Mouse (Mus musculus) hematopoietic multipotent progenitor cell, adult 10-12 weeks (in vitro differentiated cells): ENCODE measurements around the gene Dlgap3. TPM values are rescaled to one million over a fixed set of nuclear protein-coding genes. Genes with fewer than 3 reads are reported as not detected.

Experiments
- polyA plus RNA-seq: library from polyadenylated mRNA; stranded (reverse); fragments of >175 nt; gene quantifications from 2 replicates; pipeline ENCODE4 v1.2.3, GENCODE M21; 2012; ENCODE audit warnings: low replicate concordance

Dlgap3 gene
- polyA plus RNA-seq, result 2.4 and 9.9 TPM in 2 replicates

DNA sequence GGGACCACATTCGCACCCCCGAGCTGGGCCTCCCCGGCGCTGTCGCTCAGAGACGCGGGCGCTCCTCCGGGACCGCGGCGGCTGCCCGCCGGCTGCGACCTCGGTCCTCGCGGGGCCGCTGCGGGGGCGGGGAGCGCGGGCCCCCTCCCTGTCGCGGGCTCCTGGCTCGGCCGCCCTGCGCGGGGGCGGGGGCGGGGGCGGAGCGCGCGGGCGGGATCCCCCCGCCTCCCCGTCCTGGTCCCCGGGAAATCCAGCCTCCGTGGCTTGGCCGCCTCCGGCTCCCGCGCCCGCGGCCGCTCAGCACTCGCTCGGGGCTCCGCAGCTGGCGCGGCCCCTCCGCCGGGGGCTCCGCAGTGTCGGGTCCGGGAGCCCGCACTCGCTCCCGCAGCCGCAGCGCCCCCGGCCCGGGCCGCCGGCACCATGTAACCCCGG is at the start of gene Dlgap3:
TSS of gene Dlgap3 (plus strand) at position 291 of the 432 bp plus-strand sequence.

DNA sequence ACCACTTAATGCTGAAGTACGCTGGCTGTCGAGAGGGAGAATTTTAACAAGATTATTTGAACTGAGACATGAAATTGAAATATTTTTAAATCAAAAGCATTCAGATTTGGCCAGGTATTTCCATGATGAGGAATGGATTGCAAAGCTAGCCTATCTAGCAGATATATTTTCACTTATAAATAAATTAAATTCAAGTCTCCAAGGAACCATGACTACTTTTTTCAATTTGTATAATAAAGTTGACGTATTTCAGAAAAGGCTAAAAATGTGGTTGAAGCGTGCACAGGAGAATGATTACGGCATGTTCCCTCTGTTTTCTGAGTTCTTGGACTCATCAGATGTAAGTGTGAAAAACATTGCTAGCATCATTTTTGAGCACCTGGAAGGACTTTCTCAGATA is 45.6 kb upstream of the Dlgap3 start, which contains the start of gene Tmem35b:
TSS of gene Tmem35b (plus strand) at position 301 of the 400 bp plus-strand sequence.

DNA sequence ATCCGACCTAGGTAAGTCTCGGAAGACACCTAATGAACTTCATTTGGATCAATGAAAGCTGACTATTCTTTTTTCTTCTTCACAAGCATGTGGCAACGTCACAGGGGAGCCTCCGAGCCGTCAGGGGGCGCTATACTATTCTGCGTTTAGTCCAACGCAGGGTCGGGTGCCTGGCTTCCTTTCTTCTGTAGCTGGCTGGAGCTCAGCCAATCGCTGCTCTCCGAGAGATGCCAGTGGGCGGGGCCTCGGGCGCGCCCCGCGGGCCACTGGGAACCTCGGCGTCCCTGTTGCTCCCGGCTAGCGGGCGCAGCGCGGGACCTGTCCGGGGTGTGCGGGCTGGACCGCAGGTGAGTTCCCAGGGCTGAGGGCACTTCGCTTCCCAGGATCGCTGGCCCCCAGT is 74.5 kb downstream of the Dlgap3 start, which contains the start of gene Smim12:
TSS of gene Smim12 (plus strand) at position 233 of the 400 bp plus-strand sequence.

Other genes with a start within 250 kb of the Dlgap3 start
- 2.4 and 2.5 TPM in 2 replicates for gene Zmym4, start 201.1 kb upstream of the Dlgap3 start, polyA plus RNA-seq
- 149 and 416 TPM in 2 replicates for gene Sfpq, start 147.9 kb upstream of the Dlgap3 start, polyA plus RNA-seq
- 0.50 and 2.2 TPM in 2 replicates for gene Zmym1, start 108.1 kb upstream of the Dlgap3 start, polyA plus RNA-seq
- gene Zmym6, start 91.8 kb upstream of the Dlgap3 start, polyA plus RNA-seq, result 1.2 and 1.5 TPM in 2 replicates
- 0.65 and 1.6 TPM in 2 replicates for gene Tmem35b, start 45.5 kb upstream of the Dlgap3 start, polyA plus RNA-seq
- 34.9 and 38.3 TPM in 2 replicates for gene Smim12, start 74.6 kb downstream of the Dlgap3 start, polyA plus RNA-seq
- 0.18 and 0.26 TPM in 2 replicates for gene Gja4, start 144.8 kb downstream of the Dlgap3 start, polyA plus RNA-seq
- not detected in 2 replicates for gene Gjb3, start 161.6 kb downstream of the Dlgap3 start, polyA plus RNA-seq
- not detected in 2 replicates for gene Gjb4, start 184.9 kb downstream of the Dlgap3 start, polyA plus RNA-seq
- not detected in 2 replicates for gene Gjb5, start 189.0 kb downstream of the Dlgap3 start, polyA plus RNA-seq